Mouse (Mus musculus) C2C12 (cell line): ENCODE measurements at regions not wholly inside any gene's neighbourhood (a gene's known extent, or its start where the extent isn't known, plus 50 kb on each side); places are given as distances from the start of the nearest gene placed in this dataset.

Experiments used
- CTCF ChIP-seq: IDR thresholded peaks from one replicate; pipeline ENCODE4 v1.5.1; 2011; ENCODE audit not compliant: control insufficient read depth, insufficient read depth, insufficient read length
- USF1 ChIP-seq: IDR thresholded peaks from one replicate; pipeline ENCODE4 v1.6.1; 2011; ENCODE audit warnings: low read depth, mild to moderate bottlenecking, control low read depth, moderate library complexity

DNA sequence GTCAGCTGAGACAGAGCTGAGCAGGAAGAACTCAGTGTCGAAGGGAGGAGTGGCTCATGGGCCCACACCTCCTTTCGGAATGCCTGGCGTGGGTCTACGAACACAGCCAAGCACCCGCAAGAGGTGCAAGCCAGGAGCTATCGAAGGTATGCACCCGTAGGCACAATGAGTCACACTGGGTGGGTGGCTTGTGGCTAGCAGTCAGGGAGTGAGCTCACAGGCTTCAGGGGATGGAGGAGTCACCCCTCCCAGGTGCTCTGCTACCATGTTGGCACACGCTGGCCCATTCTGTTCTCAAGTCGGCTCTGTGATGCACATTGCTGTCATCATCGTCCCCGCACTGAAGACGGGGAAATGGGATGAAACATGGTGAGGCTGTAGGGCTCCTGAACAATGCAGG lies 115.7 kb downstream of the Tle3 start:
- TF ChIP-seq CTCF (no peak), USF1 (no peak)
